Mouse (Mus musculus): Measurements from ENCODE around the gene Chmp2a.

Gene Chmp2a

GRCm38 (mm10) chr7:12998851-12999250, 35.8 kb downstream of the Chmp2a start, which contains the start of gene Trim28:
Gene Trim28 (plus strand): TSS chr7:12999114.
- no peak for DNase-seq (ENCODE audit: low spot score)

GRCm38 (mm10) chr7:12998053-12998452, 36.6 kb downstream of the Chmp2a start, which contains the start of gene Slc27a5:
Gene Slc27a5 (minus strand): TSS chr7:12998192.
- DNase-seq (ENCODE audit: low spot score) = no peak

- DNase-seq (ENCODE audit: low spot score) = no peak
Measured at GRCm38 (mm10) chr7:12997230-12997629, 37.4 kb downstream of the Chmp2a start.

DNA sequence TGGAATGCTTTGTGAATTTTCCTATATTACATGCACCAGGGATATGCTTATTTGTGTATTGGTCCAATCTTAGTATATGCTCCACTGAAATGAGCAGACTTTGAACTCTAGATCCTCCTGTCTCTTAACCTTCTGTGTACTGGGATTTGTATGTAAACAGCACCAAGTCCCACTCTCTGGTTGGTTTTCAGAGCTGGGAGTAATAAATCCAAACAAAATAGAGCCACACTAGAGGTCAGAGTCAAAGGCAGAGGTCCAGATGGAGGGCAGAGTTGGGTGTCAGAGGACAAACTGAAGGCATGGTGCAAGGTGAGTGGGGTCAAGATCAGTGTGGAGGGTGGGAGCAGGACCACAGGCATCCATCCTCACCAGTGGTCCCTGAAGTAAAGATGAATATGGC, 38.7 kb downstream of the Chmp2a start:
- DNase-seq (ENCODE audit: low spot score) = no peak

DNA sequence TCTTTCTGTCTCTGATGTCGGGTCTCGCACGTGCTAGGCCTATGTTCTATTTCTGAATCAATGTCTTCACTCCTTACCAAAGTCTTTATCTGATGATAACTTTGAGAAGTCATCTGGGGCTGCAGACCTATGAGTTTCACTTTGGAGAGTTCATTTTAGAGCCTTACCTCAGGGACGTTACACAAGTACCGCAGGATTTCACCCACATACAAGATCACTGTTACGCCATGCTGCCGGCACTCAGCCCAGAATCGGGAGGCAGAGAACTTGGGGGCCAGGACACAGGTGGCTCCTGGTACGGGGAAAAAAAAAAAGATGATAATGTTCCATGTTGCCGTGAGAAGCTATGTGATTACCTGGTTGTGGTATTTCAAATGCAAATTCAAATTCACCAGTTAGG, 41.5 kb downstream of the Chmp2a start:
- no peak for DNase-seq (ENCODE audit: low spot score)

DNA sequence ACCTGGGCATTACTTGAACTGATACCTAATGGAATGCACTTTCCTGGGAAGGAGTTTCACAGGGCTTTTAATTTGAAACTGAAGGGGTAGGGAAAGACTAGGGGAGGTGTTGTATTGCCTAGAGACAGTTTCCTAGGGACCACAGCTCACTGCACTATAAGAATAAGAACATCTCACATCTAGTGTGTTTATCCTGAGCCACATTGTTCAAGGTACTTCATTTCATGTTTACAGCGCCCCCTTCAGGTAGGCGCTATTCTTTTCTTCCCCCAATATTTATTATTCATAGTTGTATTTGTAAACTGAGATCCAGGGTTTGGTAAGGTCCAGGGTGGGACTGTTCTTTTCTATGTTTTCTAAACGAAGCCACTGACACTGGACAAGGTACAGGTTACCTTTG, 42.4 kb downstream of the Chmp2a start:
- DNase-seq (ENCODE audit: low spot score) = peak; percentile 63

DNA sequence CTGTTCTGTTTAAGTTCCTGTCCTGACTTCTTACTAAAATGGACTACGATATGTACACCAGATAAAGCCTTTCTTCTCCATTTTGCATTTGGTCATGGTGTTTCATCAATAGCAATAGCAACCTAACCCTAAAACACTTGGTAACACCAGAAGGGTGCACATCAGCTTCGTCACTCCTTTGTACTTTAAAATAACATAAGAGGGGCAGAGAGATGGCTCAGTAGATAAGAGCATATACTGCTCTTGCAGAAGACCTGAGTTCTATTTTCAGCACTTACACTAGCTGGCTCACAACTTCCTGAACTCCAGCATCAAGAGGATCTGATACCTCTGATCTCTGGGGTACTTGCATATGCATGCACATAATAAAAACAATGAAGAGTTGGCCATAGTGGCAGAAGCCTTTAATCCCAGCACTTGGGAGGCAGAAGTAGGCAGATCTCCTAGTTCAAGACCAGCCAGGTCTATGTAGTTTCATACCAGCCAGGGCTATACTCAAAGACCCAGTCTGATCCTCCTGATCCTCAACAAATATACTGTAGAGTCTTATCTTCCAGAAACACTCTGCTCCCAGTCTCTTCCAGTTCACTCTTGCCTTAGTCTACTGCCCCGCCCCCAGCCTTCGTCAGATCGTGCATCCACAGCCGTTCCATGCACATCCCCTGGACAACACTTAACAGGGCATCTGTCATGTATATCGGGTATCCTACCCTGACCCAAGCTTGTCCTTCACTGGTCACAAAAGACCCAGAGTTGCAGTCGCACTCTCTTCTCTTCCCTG, 47.0 kb downstream of the Chmp2a start:
- no peak for DNase-seq (ENCODE audit: low spot score)

GRCm38 (mm10) chr7:12986906-12987305, 47.7 kb downstream of the Chmp2a start:
- no peak for DNase-seq (ENCODE audit: low spot score)

GRCm38 (mm10) chr7:12985724-12986123, 48.9 kb downstream of the Chmp2a start:
- no peak for DNase-seq (ENCODE audit: low spot score)
